Mouse (Mus musculus) bone marrow, adult 2 months (tissue): ENCODE measurements around the gene Hrh3.

ENCODE experiments used
- CTCF ChIP-seq: fragments of 200-500 bp; IDR thresholded peaks from 2 replicates; pipeline ENCODE4 v1.5.1; 2011; ENCODE audit warnings: low read length, control low read depth; ENCODE audit not compliant: control insufficient read depth, insufficient read depth
- POLR2A ChIP-seq: fragments of 200-500 bp; IDR thresholded peaks from 2 replicates; pipeline ENCODE4 v1.6.1; 2011; ENCODE audit warnings: low read depth, mild to moderate bottlenecking, control low read depth, low read length, borderline replicate concordance; ENCODE audit not compliant: control insufficient read depth

DNA sequence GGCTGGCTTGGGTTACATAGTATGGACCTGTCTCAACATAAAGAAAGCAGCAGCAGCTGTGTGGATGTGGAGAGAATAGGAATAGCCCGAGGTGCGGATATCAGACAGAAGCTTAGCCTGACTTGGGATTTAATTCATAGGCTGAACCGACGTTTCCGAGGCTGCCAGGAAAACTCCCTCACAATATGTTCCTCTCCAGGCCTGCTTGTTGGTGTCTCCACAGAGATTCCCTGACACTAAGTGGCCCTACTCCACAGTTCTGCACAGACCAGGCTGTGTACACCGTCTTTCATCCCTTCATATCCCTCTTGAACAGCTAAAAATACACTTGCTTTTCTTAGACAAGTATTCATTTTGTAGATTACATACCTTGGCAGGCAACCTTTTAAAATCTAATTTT lies 43.1 kb upstream of the Hrh3 start:
- TF ChIP-seq CTCF, result no peak
- TF ChIP-seq POLR2A, result no peak
